Mouse (Mus musculus) CH12.LX (cell line): ENCODE results near the gene Mgrn1. TPM values are rescaled to one million over a fixed set of nuclear protein-coding genes. Genes with fewer than 3 reads are reported as not detected.

Experiments used
- DNase-seq: peaks from one replicate; pipeline ENCODE4 v3.0.0-alpha.2; 2013; ENCODE audit errors: extremely low read depth
- H3K27ac ChIP-seq: 2 replicates; pipeline ENCODE4 v1.5.1; 2012; ENCODE audit warnings: low read depth, mild to moderate bottlenecking, control low read depth, moderate library complexity; ENCODE audit not compliant: insufficient read depth
- H3K27me3 ChIP-seq: replicated peaks from 2 replicates; pipeline ENCODE3; 2012; ENCODE audit warnings: inconsistent platforms
- H3K36me3 ChIP-seq, 2 experiments: replicated peaks in 1 of 2; 2 replicates each; pipeline versions ENCODE3 to v1.6.1; 2012; ENCODE audit warnings: inconsistent platforms in 1 of 2, low read length in 1 of 2, mild to moderate bottlenecking in 1 of 2, mixed read lengths in 1 of 2, moderate library complexity in 1 of 2; ENCODE audit not compliant: control insufficient read depth in 1 of 2, insufficient read depth in 1 of 2
- H3K4me1 ChIP-seq, 2 experiments: 2 replicates each; pipeline ENCODE4 v1.6.1; 2012; ENCODE audit warnings: inconsistent platforms in 1 of 2, moderate library complexity in 1 of 2; ENCODE audit not compliant: insufficient read depth in 2 of 2, control insufficient read depth in 1 of 2
- H3K4me2 ChIP-seq: 2 replicates; pipeline ENCODE4 v1.6.1; 2012; ENCODE audit warnings: low read depth, mild to moderate bottlenecking, control low read depth; ENCODE audit not compliant: poor library complexity, insufficient read depth, severe bottlenecking
- H3K4me3 ChIP-seq, 3 experiments: fragments of 150-350 bp in 1 of 3; sonication (generic) in 1 of 3; replicated peaks in 1 of 3; 2 replicates each; pipeline versions ENCODE3 to v1.5.1; 2011 to 2012; ENCODE audit warnings: low read depth in 2 of 3, low read length in 2 of 3, mild to moderate bottlenecking in 2 of 3, moderate library complexity in 2 of 3, control low read depth in 1 of 3, improper control_type of control experiment in 1 of 3, inconsistent platforms in 1 of 3, mixed read lengths in 1 of 3; ENCODE audit not compliant: poor library complexity in 1 of 3
- H3K79me2 ChIP-seq: replicated peaks from 2 replicates; pipeline ENCODE4 v1.6.1; 2012; ENCODE audit warnings: mild to moderate bottlenecking, moderate library complexity; ENCODE audit not compliant: control insufficient read depth, poor library complexity, insufficient read depth, severe bottlenecking; ENCODE audit errors: extremely low read depth
- H3K9ac ChIP-seq: 2 replicates; pipeline ENCODE4 v1.6.1; 2012; ENCODE audit warnings: low read depth, mild to moderate bottlenecking, control low read depth, moderate library complexity; ENCODE audit not compliant: insufficient read depth
- H3K9me3 ChIP-seq: replicated peaks from 2 replicates; pipeline ENCODE3; 2012; ENCODE audit warnings: low read length, inconsistent platforms, mixed read lengths
- BHLHE40 ChIP-seq: IDR thresholded peaks from 2 replicates; pipeline ENCODE4 v1.6.1; 2011; ENCODE audit warnings: mild to moderate bottlenecking, low read depth, low read length, improper control_type of control experiment
- CHD1 ChIP-seq: IDR thresholded peaks from 2 replicates; pipeline ENCODE4 v1.6.1; 2012; ENCODE audit warnings: low read depth, low read length, improper control_type of control experiment, inconsistent platforms
- CTCF ChIP-seq, 2 experiments: IDR thresholded peaks in 1 of 2; conservative IDR thresholded peaks in 1 of 2; 2 replicates each; pipeline ENCODE4 v1.5.1; 2011 to 2012; ENCODE audit warnings: low read depth in 2 of 2, low read length in 2 of 2, improper control_type of control experiment in 1 of 2, inconsistent platforms in 1 of 2, mild to moderate bottlenecking in 1 of 2, moderate library complexity in 1 of 2
- E2F4 ChIP-seq: IDR thresholded peaks from 2 replicates; pipeline ENCODE4 v1.6.1; 2011; ENCODE audit warnings: low read depth, low read length, improper control_type of control experiment; ENCODE audit not compliant: insufficient replicate concordance
- ELF1 ChIP-seq: IDR thresholded peaks from 2 replicates; pipeline ENCODE4 v1.6.1; 2014; ENCODE audit warnings: low read depth, mild to moderate bottlenecking, inconsistent platforms, low read length, improper control_type of control experiment
- EP300 ChIP-seq: IDR thresholded peaks from 2 replicates; pipeline ENCODE4 v1.6.1; 2011; ENCODE audit warnings: low read length, improper control_type of control experiment
- GABPA ChIP-seq: IDR thresholded peaks from 2 replicates; pipeline ENCODE4 v1.6.1; 2012; ENCODE audit warnings: low read depth, low read length, improper control_type of control experiment, inconsistent platforms; ENCODE audit not compliant: insufficient replicate concordance
- IRF4 ChIP-seq: IDR thresholded peaks from 2 replicates; pipeline ENCODE4 v1.6.1; 2014; ENCODE audit warnings: low read depth, mild to moderate bottlenecking, inconsistent platforms, low read length, improper control_type of control experiment
- JUN ChIP-seq: IDR thresholded peaks from 2 replicates; pipeline ENCODE4 v1.6.1; 2011; ENCODE audit warnings: low read depth, mild to moderate bottlenecking, low read length, improper control_type of control experiment, moderate library complexity; ENCODE audit not compliant: insufficient read depth
- JUND ChIP-seq: conservative IDR thresholded peaks from 2 replicates; pipeline ENCODE4 v1.6.1; 2011; ENCODE audit warnings: low read depth, low read length, improper control_type of control experiment
- MAFK ChIP-seq: IDR thresholded peaks from 2 replicates; pipeline ENCODE4 v1.6.1; 2011; ENCODE audit warnings: low read length, improper control_type of control experiment; ENCODE audit not compliant: insufficient replicate concordance
- MAX ChIP-seq: IDR thresholded peaks from 2 replicates; pipeline ENCODE4 v1.6.1; 2011; ENCODE audit warnings: low read length, improper control_type of control experiment
- MAZ ChIP-seq: IDR thresholded peaks from 2 replicates; pipeline ENCODE4 v1.6.1; 2012; ENCODE audit warnings: low read depth, mild to moderate bottlenecking, inconsistent platforms, low read length, improper control_type of control experiment, moderate library complexity
- MEF2A ChIP-seq: IDR thresholded peaks from 2 replicates; pipeline ENCODE4 v1.6.1; 2014; ENCODE audit warnings: low read depth, mild to moderate bottlenecking, inconsistent platforms, low read length, improper control_type of control experiment, borderline replicate concordance
- MXI1 ChIP-seq: IDR thresholded peaks from 2 replicates; pipeline ENCODE4 v1.6.1; 2011; ENCODE audit warnings: mild to moderate bottlenecking, low read depth, low read length, improper control_type of control experiment
- NELFE ChIP-seq: IDR thresholded peaks from 2 replicates; pipeline ENCODE4 v1.6.1; 2011; ENCODE audit warnings: low read depth, low read length, improper control_type of control experiment
- NRF1 ChIP-seq: IDR thresholded peaks from 2 replicates; pipeline ENCODE4 v1.6.1; 2014; ENCODE audit warnings: low read depth, mild to moderate bottlenecking, inconsistent platforms, low read length, improper control_type of control experiment, moderate library complexity
- PAX5 ChIP-seq: IDR thresholded peaks from 2 replicates; pipeline ENCODE4 v1.6.1; 2012; ENCODE audit warnings: low read length, inconsistent platforms, mixed read lengths
- RCOR1 ChIP-seq: conservative IDR thresholded peaks from 2 replicates; pipeline ENCODE4 v1.6.1; 2012; ENCODE audit warnings: low read depth, mild to moderate bottlenecking, inconsistent platforms, low read length, improper control_type of control experiment
- SIN3A ChIP-seq: IDR thresholded peaks from 2 replicates; pipeline ENCODE4 v1.6.1; 2012; ENCODE audit warnings: low read length, improper control_type of control experiment, inconsistent platforms
- TCF12 ChIP-seq: IDR thresholded peaks from 2 replicates; pipeline ENCODE4 v1.6.1; 2014; ENCODE audit warnings: low read depth, mild to moderate bottlenecking, inconsistent platforms, low read length, improper control_type of control experiment
- USF1 ChIP-seq: IDR thresholded peaks from 2 replicates; pipeline ENCODE4 v1.6.1; 2014; ENCODE audit warnings: low read depth, mild to moderate bottlenecking, inconsistent platforms, low read length, improper control_type of control experiment
- USF2 ChIP-seq: conservative IDR thresholded peaks from 2 replicates; pipeline ENCODE4 v1.6.1; 2011; ENCODE audit warnings: low read depth, low read length, improper control_type of control experiment
- ZC3H11A ChIP-seq: IDR thresholded peaks from 2 replicates; pipeline ENCODE4 v1.6.1; 2012; ENCODE audit warnings: low read depth, mild to moderate bottlenecking, inconsistent platforms, low read length, improper control_type of control experiment
- ZNF384 ChIP-seq: IDR thresholded peaks from 2 replicates; pipeline ENCODE4 v1.6.1; 2012; ENCODE audit warnings: low read depth, low read length, improper control_type of control experiment, inconsistent platforms
- dilution Hi-C: fragments of 300-500 bp; cut with MboI; formaldehyde crosslinking; loops from 2 replicates; pipeline ENCODE4 v1.14.3; 2020; ENCODE audit warnings: low sequenced_read_pairs; ENCODE audit not compliant: extremely low pct_unique_long_range_greater_than_20kb, extremely low pct_ligation_motif_present
- in situ Hi-C: fragments of 300-500 bp; cut with MboI; formaldehyde crosslinking; loops from 3 replicates; pipeline ENCODE4 v1.14.3; 2019; ENCODE audit warnings: low sequenced_read_pairs, low pct_ligation_motif_present, low pct_unique_long_range_greater_than_20kb, mixed read lengths
- polyA plus RNA-seq: library from polyadenylated mRNA; unstranded; fragments of >175 nt; gene quantifications from 2 replicates; pipeline ENCODE4 v1.2.1, GENCODE M21; 2012; ENCODE audit warnings: low read depth; ENCODE audit not compliant: insufficient read length
- total RNA-seq, 2 experiments: library from RNA; depleted of rRNA; stranded (reverse); fragments of 300-350 nt in 1 of 2; fragments of >200 nt in 1 of 2; gene quantifications; 2 replicates each; pipeline ENCODE4 v1.2.3; 2012 to 2014

The Mgrn1 gene
- total and polyA plus RNA-seq, 3 experiments: 11.7 to 16.9 (median 12.9) TPM

GRCm38 (mm10) chr16:4940311-4940850 is 54.3 kb downstream of the Mgrn1 start:
- no peaks in the 10 kb centered on the region for H3K27me3 ChIP-seq
- no peak overlapping the region for H3K27ac ChIP-seq
- no peak for TF ChIP-seq BHLHE40
- TF ChIP-seq GABPA: no peak
- no peak for TF ChIP-seq JUN
- TF ChIP-seq IRF4: no peak
- TF ChIP-seq EP300: no peak
- TF ChIP-seq ZNF384: no peak
- no peak for TF ChIP-seq ZC3H11A
- TF ChIP-seq SIN3A: no peak
- no peak for TF ChIP-seq NELFE
- no peak for TF ChIP-seq RCOR1
- peaks cover 62 to 83% of the 10 kb centered on the region in 2 experiments for H3K36me3 ChIP-seq
- no peak overlapping the region for H3K9ac ChIP-seq
- no peaks in the 10 kb centered on the region for H3K9me3 ChIP-seq
- no peak for DNase-seq
- H3K4me2 ChIP-seq: no peak overlapping the region
- dilution Hi-C loops (no loop called here), in situ Hi-C loops (no loop called here)
- peaks cover 13% of the 10 kb centered on the region for H3K79me2 ChIP-seq
- H3K4me1 ChIP-seq: peaks cover 8 to 23% of the 10 kb centered on the region in 2 experiments
- H3K4me3 ChIP-seq: no peak overlapping the region

GRCm38 (mm10) chr16:4941016-4941415 is 55.0 kb downstream of the Mgrn1 start:
- no peak for DNase-seq
- H3K27ac ChIP-seq: no peak overlapping the region
- H3K79me2 ChIP-seq: peaks cover 13% of the 10 kb centered on the region
- H3K4me3 ChIP-seq: no peak overlapping the region
- H3K36me3 ChIP-seq: peaks cover 60 to 82% of the 10 kb centered on the region in 2 experiments
- H3K9me3 ChIP-seq: no peaks in the 10 kb centered on the region
- dilution Hi-C loops (no loop called here), in situ Hi-C loops (no loop called here)
- no peaks in the 10 kb centered on the region for H3K27me3 ChIP-seq
- peaks cover 5 to 23% of the 10 kb centered on the region in 2 experiments; a peak in 3 of 4 replicates for H3K4me1 ChIP-seq
- TF ChIP-seq MXI1 (no peak), PAX5 (no peak), MAX (no peak), GABPA (no peak), JUN (no peak), E2F4 (no peak), CHD1 (no peak), CTCF (conservative IDR thresholded peaks at IDR 0.05 in 1 of 2, IDR thresholded peaks at IDR 0.05 in 1 of 2; ENCODE audit: low read depth in 2 of 2, low read length in 2 of 2) (no peak), MEF2A (no peak), USF2 (no peak), MAFK (no peak), ELF1 (no peak), IRF4 (no peak), NRF1 (no peak), TCF12 (no peak), MAZ (no peak), USF1 (no peak), ZC3H11A (no peak), RCOR1 (no peak), JUND (no peak)
- no peak overlapping the region for H3K9ac ChIP-seq
- H3K4me2 ChIP-seq: no peak overlapping the region
